Mouse (Mus musculus) urinary bladder, postnatal 36 days (tissue): ENCODE data around the gene Cstf1.

Source experiments
- DNase-seq, 2 experiments: peaks; one replicate each; pipeline ENCODE4 v3.0.0; 2022; ENCODE audit warnings: low spot score in 2 of 2, mixed read lengths in 1 of 2

Gene Cstf1

GRCm38 (mm10) chr2:172370411-172371223 lies at the start of gene Cstf1, which contains the start of gene Aurka:
Cstf1 (plus strand) TSS chr2:172370681.
Aurka (minus strand) TSS chr2:172370535.
- peak; percentile 91 to 92 for DNase-seq

- DNase-seq = peak; percentile 38 to 57
These were observed 49.6 kb upstream of the Cstf1 start for GRCm38 (mm10) chr2:172320878-172321277.

DNA sequence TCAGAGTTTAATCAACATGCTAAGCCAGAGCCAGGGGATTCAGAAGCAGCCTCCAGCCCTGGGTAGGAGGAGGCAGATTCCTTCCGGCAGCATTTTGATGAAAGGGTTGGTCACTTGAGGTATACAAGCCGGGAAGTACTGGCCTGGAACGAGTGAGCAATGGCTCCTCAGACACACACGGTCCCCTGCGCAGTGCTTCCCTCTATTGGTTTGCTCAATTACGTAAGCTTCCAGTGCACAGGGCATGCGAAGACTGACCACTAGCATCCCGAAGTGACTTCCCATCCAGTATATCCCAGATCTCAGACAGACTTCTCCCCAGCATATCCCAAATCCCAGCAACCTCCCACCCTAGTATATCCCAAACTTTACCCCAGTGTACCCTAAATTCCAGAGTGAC lies 42.2 kb upstream of the Cstf1 start:
- DNase-seq = no peak

DNA sequence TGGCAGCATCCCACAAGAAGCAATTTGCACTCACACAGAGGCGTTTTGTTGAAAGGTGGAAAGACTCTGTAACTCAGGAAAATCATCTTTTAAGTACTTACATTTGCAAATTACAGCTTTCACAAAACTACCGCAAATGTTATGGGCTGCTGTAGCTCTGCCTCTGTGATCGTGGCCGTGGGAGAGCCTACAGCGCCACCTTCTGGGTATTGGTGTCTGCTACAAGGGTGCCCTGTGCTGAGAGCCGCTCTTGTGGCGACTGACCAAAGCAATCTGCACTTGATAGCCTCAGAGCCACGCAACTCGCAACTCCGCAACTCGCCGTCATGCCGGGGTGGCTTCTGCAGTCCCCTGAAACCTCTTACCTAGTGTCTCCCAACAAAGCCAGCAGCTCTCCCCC lies 41.3 kb upstream of the Cstf1 start:
- peak; percentile 7 to 29 for DNase-seq

- no peak for DNase-seq
These were observed 32.1 kb upstream of the Cstf1 start for GRCm38 (mm10) chr2:172338206-172338942.

DNA sequence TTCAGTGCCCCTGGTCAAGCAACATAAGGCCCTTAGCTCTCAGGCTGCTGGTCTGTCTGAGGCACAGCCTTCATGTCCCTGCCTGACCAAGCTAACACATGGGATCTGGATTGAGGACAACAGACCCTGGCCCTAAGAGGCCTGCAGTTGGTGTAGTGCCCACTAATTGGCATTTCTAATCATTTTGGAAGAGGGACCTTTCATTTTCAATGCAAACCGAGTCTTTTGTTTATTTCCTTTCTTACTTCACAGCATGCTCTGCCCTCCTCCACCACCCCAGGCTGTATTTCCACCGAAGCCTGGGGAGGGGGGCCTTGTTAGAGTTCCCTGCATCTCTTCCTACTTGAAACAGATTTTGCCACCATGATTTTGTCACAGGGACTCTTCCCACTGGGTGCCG lies 29.5 kb upstream of the Cstf1 start:
- no peak for DNase-seq

GRCm38 (mm10) chr2:172341606-172342005 lies 28.9 kb upstream of the Cstf1 start:
- no peak for DNase-seq

GRCm38 (mm10) chr2:172343751-172344150 lies 26.7 kb upstream of the Cstf1 start:
- DNase-seq = no peak

DNA sequence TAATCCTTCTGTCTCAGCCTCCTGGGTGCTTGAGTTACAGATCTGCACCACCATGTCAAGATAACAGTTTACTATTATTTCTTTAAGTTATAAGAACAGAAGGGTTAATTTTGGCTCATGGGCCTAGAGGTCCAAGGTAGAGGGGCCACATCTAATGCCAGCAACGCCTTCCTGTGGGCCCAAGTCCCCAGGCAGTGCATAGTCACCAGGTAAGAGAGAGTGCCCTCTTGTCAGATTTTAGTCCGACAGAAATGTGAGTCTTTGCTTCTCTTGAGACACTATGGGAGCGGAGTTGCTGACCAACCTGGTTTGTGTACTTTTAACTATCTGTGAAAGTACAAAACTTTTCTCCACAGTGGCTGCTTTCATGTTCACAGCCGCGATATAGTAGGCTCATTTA lies 25.8 kb upstream of the Cstf1 start:
- DNase-seq = no peak

- DNase-seq = peak; percentile 96
These were observed 25.2 kb upstream of the Cstf1 start, which contains the start of gene Fam210b for GRCm38 (mm10) chr2:172345258-172345738. Fam210b (plus strand) TSS chr2:172345565.

DNA sequence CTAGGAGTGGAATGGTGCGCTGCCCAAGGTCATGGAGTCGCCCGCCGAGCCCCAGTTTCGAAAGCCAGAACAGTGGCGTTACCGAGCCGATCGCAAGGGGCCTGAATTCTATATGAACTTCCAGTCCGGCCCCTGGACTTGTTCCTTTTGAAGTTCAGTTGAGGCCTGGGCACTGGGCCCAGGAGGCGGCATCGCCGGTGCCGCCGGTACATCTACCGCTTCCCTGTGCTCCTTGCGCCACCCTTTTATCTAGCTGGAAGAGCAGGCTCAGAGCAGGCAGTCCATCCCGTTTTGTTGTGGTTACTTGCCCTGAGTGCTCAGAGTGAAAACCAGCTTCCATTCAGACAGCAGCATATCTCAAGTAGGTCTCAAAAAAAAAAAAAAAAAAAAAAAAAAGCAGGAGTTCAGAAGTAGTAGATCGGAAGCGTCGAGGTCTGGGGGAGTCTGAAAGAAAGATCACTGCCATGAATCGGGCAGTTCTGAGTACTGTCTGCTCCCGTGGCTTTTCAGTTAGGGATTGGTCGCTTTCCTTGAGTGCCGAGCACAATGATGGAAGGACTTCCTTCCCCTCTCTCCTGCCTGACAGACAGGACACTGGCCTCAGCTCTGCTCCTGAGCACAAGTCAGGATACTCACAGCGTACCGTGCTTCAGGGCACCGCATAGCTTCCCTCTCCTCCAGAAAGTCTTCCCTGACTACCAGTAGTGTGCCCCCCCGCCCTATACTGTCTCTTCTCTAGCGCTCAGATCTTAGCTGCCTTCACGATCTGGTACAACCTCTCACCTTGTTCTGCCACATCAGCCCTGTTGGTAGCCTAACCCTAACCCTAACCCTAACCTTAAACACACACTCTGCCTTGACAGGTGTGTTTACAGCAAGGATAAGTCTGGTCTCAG lies 24.2 kb upstream of the Cstf1 start:
- DNase-seq = peak; percentile 23 to 50

- no peak for DNase-seq
These were observed 23.4 kb upstream of the Cstf1 start for GRCm38 (mm10) chr2:172346933-172347611.

DNA sequence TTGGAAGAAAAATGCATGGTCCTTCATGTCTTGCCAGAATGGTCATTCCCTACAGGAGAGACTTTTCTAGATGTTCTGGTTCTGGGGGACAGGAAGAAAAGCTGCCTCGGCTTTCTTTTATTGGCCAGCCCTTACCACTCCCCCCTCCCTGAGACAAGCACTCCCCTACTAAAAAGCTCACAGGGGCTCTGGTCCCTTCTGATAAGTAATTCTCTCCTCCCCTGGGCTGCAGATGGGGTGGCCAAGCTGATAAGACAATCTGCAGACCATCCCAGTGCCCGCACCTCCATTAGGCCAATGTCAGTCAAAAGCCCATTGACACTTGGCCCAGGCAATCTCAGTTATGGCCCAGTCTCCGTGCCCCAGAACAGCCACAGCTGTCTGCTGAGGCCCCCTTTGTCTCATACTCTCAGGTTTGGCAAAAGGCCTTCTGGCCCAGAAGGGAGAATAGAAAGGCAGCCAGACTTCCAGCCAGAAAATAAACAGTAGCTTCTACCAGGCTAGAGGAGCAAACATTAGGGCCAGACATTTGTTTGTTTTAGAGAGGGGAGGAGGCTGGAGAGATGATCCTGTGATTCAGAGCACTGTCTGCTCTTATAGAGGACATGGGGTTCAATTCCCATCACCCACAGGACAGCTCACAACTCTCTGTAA lies 22.1 kb upstream of the Cstf1 start:
- DNase-seq = no peak

GRCm38 (mm10) chr2:172349776-172350175 lies 20.7 kb upstream of the Cstf1 start:
- no peak for DNase-seq

GRCm38 (mm10) chr2:172350773-172351172 lies 19.7 kb upstream of the Cstf1 start:
- no peak for DNase-seq

GRCm38 (mm10) chr2:172353218-172353617 lies 17.3 kb upstream of the Cstf1 start:
- no peak for DNase-seq

GRCm38 (mm10) chr2:172354761-172355160 lies 15.7 kb upstream of the Cstf1 start:
- DNase-seq = no peak

DNA sequence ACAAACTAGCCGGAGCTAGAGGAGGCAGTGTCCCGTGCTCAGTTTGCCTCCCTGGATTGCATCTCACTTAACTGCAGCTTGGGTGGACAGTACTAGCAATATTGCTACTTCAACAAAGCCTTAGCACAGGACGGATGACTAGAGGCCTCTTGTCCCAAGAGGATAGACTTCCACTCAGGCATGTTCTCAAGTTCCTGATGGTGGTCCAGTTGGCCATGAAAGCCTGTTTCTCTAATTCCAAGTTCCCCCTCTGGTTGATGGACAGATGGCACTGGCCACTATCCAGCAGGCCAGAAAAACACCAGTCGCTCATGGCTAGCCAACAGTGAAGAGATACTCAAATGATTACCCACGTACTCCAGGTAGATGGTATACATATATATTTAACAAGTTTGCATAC lies 14.6 kb upstream of the Cstf1 start:
- no peak for DNase-seq

DNA sequence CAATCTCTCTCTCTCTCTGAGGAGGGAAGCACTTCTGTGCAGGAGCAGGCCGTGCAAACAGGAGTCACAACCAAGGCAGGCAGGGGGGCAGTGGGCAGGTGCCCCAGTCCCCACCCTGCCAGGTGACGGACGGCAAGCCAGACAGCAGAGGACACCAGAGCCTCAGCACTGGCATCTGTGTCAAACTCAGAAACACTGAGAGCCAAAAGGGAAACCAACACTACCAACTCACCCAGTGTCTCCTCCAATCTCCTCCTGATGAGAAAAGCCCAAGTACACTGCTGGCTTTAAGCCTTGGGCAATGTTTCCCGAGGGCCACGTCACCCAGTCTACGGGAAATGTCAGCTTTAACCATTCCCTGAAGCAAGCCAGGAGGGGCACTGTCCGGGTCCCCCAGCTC lies 7.3 kb upstream of the Cstf1 start:
- DNase-seq = no peak

DNA sequence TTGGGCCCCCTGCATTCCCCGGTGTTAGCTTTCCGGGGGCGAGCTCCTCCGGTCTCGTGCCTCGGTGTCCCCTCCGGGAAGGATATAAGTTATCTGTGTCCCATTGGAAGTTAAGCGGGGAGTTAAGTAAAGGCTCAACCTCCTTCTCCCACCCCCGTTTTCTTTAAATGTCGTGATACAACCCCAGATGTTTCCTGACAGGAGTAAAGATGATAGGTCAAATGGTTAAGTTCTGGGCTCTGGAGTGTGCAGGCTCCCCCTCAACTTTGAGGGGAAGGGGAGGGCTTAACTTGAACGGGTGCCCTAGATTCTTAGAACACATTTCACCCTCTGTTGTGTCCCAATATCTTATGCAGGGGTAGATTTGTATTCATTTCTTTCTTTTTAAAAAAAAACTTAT lies 777 bp downstream of the Cstf1 start:
- no peak for DNase-seq

DNA sequence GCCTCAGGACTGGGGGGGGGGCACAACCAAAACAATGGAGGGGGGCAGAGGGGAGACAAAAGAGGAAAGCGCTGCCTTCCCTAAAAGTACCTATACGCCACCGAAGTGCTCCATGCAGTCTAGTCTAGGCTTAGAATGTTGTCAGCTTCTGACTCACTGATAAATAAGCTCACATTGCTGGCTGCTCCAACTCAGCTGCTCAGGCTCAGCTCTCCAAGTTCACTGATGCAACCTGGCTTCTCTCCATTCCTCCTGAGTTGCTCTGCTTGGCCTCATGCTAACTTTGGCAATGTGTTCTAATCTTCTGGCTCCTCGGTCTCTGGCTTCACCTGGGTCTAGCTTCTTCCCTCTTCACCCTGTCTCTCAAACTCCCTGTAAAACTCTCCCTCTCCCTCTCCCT lies 6.1 kb downstream of the Cstf1 start:
- no peak for DNase-seq
